Mouse (Mus musculus) cerebellum, adult 2 months (tissue): Measurements from ENCODE around the gene Cyb5d2.

Experiments used
- CTCF ChIP-seq: fragments of 200-500 bp; IDR thresholded peaks from 2 replicates; pipeline ENCODE4 v1.5.1; 2011; ENCODE audit warnings: low read depth, mild to moderate bottlenecking, control low read depth, low read length, moderate library complexity, borderline replicate concordance; ENCODE audit not compliant: insufficient read depth
- POLR2A ChIP-seq: fragments of 200-500 bp; IDR thresholded peaks from 2 replicates; pipeline ENCODE4 v1.6.1; 2011; ENCODE audit warnings: low read length, control low read depth, borderline replicate concordance; ENCODE audit not compliant: insufficient read depth

- TF ChIP-seq POLR2A: no peak
- no peak for TF ChIP-seq CTCF
Measured at GRCm38 (mm10) chr11:72821041-72821440, 25.1 kb upstream of the Cyb5d2 start.
